Mouse (Mus musculus) frontal cortex, adult 2 months (tissue): Measurements from ENCODE around the gene Zfp329. TPM values are rescaled to one million over a fixed set of nuclear protein-coding genes. Genes with fewer than 3 reads are reported as not detected.

ENCODE experiments used
- polyA plus RNA-seq: library from polyadenylated mRNA; depleted of rRNA; stranded (reverse); fragments of >200 nt; gene quantifications from 2 replicates; pipeline ENCODE4 v1.2.3, GENCODE M21; 2012; rRNA removed

Zfp329 gene
- polyA plus RNA-seq, 1 experiment: 24.5 TPM

Other genes with a start within 250 kb of the Zfp329 start
- gene Vmn2r53, start 210.1 kb downstream of the Zfp329 start, polyA plus RNA-seq: 0.02 TPM in 2 replicates
- 0.06 TPM in 1 of 2 replicates, not detected in the other for gene Vmn2r54, start 178.5 kb downstream of the Zfp329 start, polyA plus RNA-seq
- not detected in 2 replicates for gene Vmn2r55, start 133.9 kb downstream of the Zfp329 start, polyA plus RNA-seq
- gene Vmn2r56, start 83.9 kb downstream of the Zfp329 start, polyA plus RNA-seq: 0.06 TPM in 1 of 2 replicates, not detected in the other
- gene Zscan18, start 15.2 kb downstream of the Zfp329 start, polyA plus RNA-seq: 17.8 and 22.7 TPM in 2 replicates
- 8.8 and 10.4 TPM in 2 replicates for gene Zfp110, start 15.9 kb upstream of the Zfp329 start, polyA plus RNA-seq
- 4.6 and 5.3 TPM in 2 replicates for gene Zfp128, start 62.3 kb upstream of the Zfp329 start, polyA plus RNA-seq
- gene Zscan22, start 79.0 kb upstream of the Zfp329 start, polyA plus RNA-seq: 12.9 TPM in 2 replicates
- 776 and 848 TPM in 2 replicates for gene Rps5, start 103.4 kb upstream of the Zfp329 start, polyA plus RNA-seq
- 0.69 and 0.86 TPM in 2 replicates for gene Rnf225, start 108.6 kb upstream of the Zfp329 start, polyA plus RNA-seq
- 5.7 and 6.1 TPM in 2 replicates for gene Zfp324, start 147.0 kb upstream of the Zfp329 start, polyA plus RNA-seq
- gene Zfp446, start 159.0 kb upstream of the Zfp329 start, polyA plus RNA-seq: 14.1 and 15.1 TPM in 2 replicates
- gene Slc27a5, start 179.3 kb upstream of the Zfp329 start, polyA plus RNA-seq: 0.64 and 1.3 TPM in 2 replicates
- gene Trim28, start 180.3 kb upstream of the Zfp329 start, polyA plus RNA-seq: 234 and 279 TPM in 2 replicates
- 34.3 and 36.8 TPM in 2 replicates for gene Zbtb45, start 191.2 kb upstream of the Zfp329 start, polyA plus RNA-seq
- 239 and 244 TPM in 2 replicates for gene Chmp2a, start 215.9 kb upstream of the Zfp329 start, polyA plus RNA-seq
- 362 and 411 TPM in 2 replicates for gene Ube2m, start 219.4 kb upstream of the Zfp329 start, polyA plus RNA-seq
- 15.4 and 16.7 TPM in 2 replicates for gene Mzf1, start 235.9 kb upstream of the Zfp329 start, polyA plus RNA-seq